Mouse (Mus musculus) spleen, postnatal 10 days (tissue): Measurements from ENCODE around the gene Lrrc17.
"Not testable (repeated sequence)": the region's sequence is repeated elsewhere in the genome, so short reads cannot be mapped to it uniquely, and the experiment has no call there.

ENCODE experiments used
- DNase-seq, 2 experiments: peaks; one replicate each; pipeline ENCODE4 v3.0.0; 2021 to 2022; ENCODE audit warnings: low spot score in 2 of 2

The Lrrc17 gene

GRCm38 (mm10) chr5:21608311-21609304, 65.2 kb downstream of the Lrrc17 start:
- DNase-seq, result no peak

- no peak for DNase-seq
These were observed 67.6 kb downstream of the Lrrc17 start for GRCm38 (mm10) chr5:21610996-21611395.

- not testable (repeated sequence) for DNase-seq
These were observed 70.9 kb downstream of the Lrrc17 start for GRCm38 (mm10) chr5:21614299-21614698.

- DNase-seq, result no peak
These were observed 73.2 kb downstream of the Lrrc17 start for GRCm38 (mm10) chr5:21616450-21617009.
